ENCODE assay signal across 23 mouse cellular contexts in genomic region chr6:116438864-116439263, GRCm38 (mm10). TPM values are rescaled to one million over a fixed set of nuclear protein-coding genes. Genes with fewer than 3 reads are reported as not detected.
"Had no signal": no experiment of that assay in that cellular context is flagged by ENCODE, and none has a peak within 500 bp of the region (broad histone marks: within the 10 kb centered on the region; RNA-seq: fewer than 3 reads in every experiment).

No protein-coding gene starts in this region.

- ATAC-seq: liver, postnatal 0 days; lung, postnatal 0 days; midbrain, embryonic 13.5 days; midbrain, embryonic 15.5 days had no signal

- H3K4me3 ChIP-seq: lung, embryonic 15.5 days; megakaryocyte, embryonic 14.5 days; midbrain, embryonic 13.5 days; midbrain, embryonic 15.5 days; neural tube, embryonic 13.5 days; neural tube, embryonic 15.5 days; stomach, embryonic 15.5 days had no signal

- H3K27me3 ChIP-seq: lung, embryonic 15.5 days; megakaryocyte, embryonic 14.5 days; midbrain, embryonic 13.5 days; midbrain, embryonic 15.5 days; neural tube, embryonic 13.5 days; neural tube, embryonic 15.5 days; stomach, embryonic 15.5 days had no signal

- H3K4me2 ChIP-seq: lung, embryonic 15.5 days; midbrain, embryonic 11.5 days; midbrain, embryonic 13.5 days; midbrain, embryonic 15.5 days; neural tube, embryonic 13.5 days; neural tube, embryonic 15.5 days; stomach, embryonic 15.5 days had no signal

- H3K27ac ChIP-seq: lung, embryonic 15.5 days; macrophage; midbrain, embryonic 13.5 days; midbrain, embryonic 15.5 days; neural tube, embryonic 13.5 days; neural tube, embryonic 15.5 days; stomach, embryonic 15.5 days; stomach, postnatal 0 days had no signal

- DNase-seq: liver, postnatal 0 days; lung, adult 2 months; lung, postnatal 14 days; right cerebral cortex, postnatal 14 days; thymus, adult 2 months; thymus, postnatal 25 days; thymus, postnatal 4 days had no signal

- H3K36me3 ChIP-seq: lung, embryonic 15.5 days; midbrain, embryonic 13.5 days; midbrain, embryonic 15.5 days; neural tube, embryonic 13.5 days; neural tube, embryonic 15.5 days; stomach, embryonic 15.5 days had no signal

- H3K9ac ChIP-seq: liver, postnatal 0 days; lung, embryonic 15.5 days; midbrain, embryonic 13.5 days; midbrain, embryonic 15.5 days; neural tube, embryonic 13.5 days; neural tube, embryonic 15.5 days; stomach, embryonic 15.5 days had no signal

- H3K9me3 ChIP-seq: lung, embryonic 15.5 days; midbrain, embryonic 13.5 days; midbrain, embryonic 15.5 days; neural tube, embryonic 13.5 days; neural tube, embryonic 15.5 days; stomach, embryonic 15.5 days had no signal

- H3K4me1 ChIP-seq: lung, embryonic 15.5 days; midbrain, embryonic 13.5 days; midbrain, embryonic 15.5 days; neural tube, embryonic 13.5 days; neural tube, embryonic 15.5 days; stomach, embryonic 15.5 days had no signal

RNA-seq across cellular contexts. Expression of gene Olfr211, which starts 50.0 kb away (rescaled TPM):
- polyA plus RNA-seq: liver, postnatal 0 days; lung, adult 2 months; lung, embryonic 15.5 days; lung, postnatal 0 days; macrophage; midbrain, embryonic 11.5 days; midbrain, embryonic 13.5 days; midbrain, embryonic 15.5 days; midbrain, postnatal 0 days; neural tube, embryonic 11.5 days; neural tube, embryonic 13.5 days; neural tube, embryonic 15.5 days; spleen, adult 2 months; stomach, embryonic 15.5 days; stomach, postnatal 0 days; testis, adult 2 months; thymus, adult 2 months; urinary bladder, adult 2 months had no signal
